Mouse (Mus musculus) thymus, adult 2 months (tissue): Measurements from ENCODE around the gene Sgca. TPM values are rescaled to one million over a fixed set of nuclear protein-coding genes. Genes with fewer than 3 reads are reported as not detected.
A peak's percentile ranks its signal among the peaks of the same experiment; 100 is the strongest.
"Not testable (repeated sequence)": the region's sequence is repeated elsewhere in the genome, so short reads cannot be mapped to it uniquely, and the experiment has no call there.

ENCODE experiments used
- DNase-seq: peaks from one replicate; pipeline ENCODE4 v3.0.0; 2021
- H3K27ac ChIP-seq: fragments of 200-500 bp; 2 replicates; pipeline ENCODE4 v1.5.1; 2012; ENCODE audit warnings: low read length, control low read depth; ENCODE audit not compliant: control insufficient read depth, insufficient read depth
- H3K27me3 ChIP-seq: fragments of 200-500 bp; 2 replicates; pipeline ENCODE4 v1.6.1; 2012; ENCODE audit warnings: mild to moderate bottlenecking, low read length, moderate library complexity, mixed read lengths; ENCODE audit not compliant: control insufficient read depth, insufficient read depth
- H3K36me3 ChIP-seq: fragments of 200-500 bp; 2 replicates; pipeline ENCODE4 v1.6.1; 2012; ENCODE audit warnings: mild to moderate bottlenecking, low read length, moderate library complexity; ENCODE audit not compliant: control insufficient read depth, insufficient read depth
- H3K4me1 ChIP-seq: fragments of 200-500 bp; replicated peaks from 2 replicates; pipeline ENCODE4 v1.6.1; 2012; ENCODE audit warnings: low read length; ENCODE audit not compliant: control insufficient read depth, insufficient read depth
- H3K4me3 ChIP-seq: fragments of 200-500 bp; 2 replicates; pipeline ENCODE4 v1.5.1; 2012; ENCODE audit warnings: mild to moderate bottlenecking, low read length, control low read depth, moderate library complexity; ENCODE audit not compliant: control insufficient read depth, insufficient read depth
- CTCF ChIP-seq: fragments of 200-500 bp; IDR thresholded peaks from 2 replicates; pipeline ENCODE4 v1.5.1; 2012; ENCODE audit warnings: mild to moderate bottlenecking, control low read depth, low read length, moderate library complexity, borderline replicate concordance; ENCODE audit not compliant: control insufficient read depth, poor library complexity, insufficient read depth; ENCODE audit errors: extremely low read depth
- POLR2A ChIP-seq: fragments of 200-500 bp; IDR thresholded peaks from 2 replicates; pipeline ENCODE4 v1.6.1; 2012; ENCODE audit warnings: mild to moderate bottlenecking, low read length, control low read depth, moderate library complexity; ENCODE audit not compliant: control insufficient read depth, poor library complexity, insufficient read depth; ENCODE audit errors: extremely low read depth
- WGBS: fragments of 180-500 bp; shearing (Covaris S2); methylation state at CpG from one replicate; pipeline ENCODE4 v1.1.7; 2018; 5-methylcytosine and 5-hydroxymethylcytosine counted together
- polyA plus RNA-seq: library from polyadenylated mRNA; depleted of rRNA; stranded (reverse); fragments of >200 nt; gene quantifications from 2 replicates; pipeline ENCODE4 v1.2.3, GENCODE M21; 2012

Gene Sgca
- polyA plus RNA-seq, 1 experiment = 59.1 TPM

GRCm38 (mm10) chr11:95012487-95012886 lies 36.4 kb upstream of the Sgca start:
- Histone ChIP-seq H3K27ac (no peak overlapping the region), H3K27me3 (peaks cover 16% of the 10 kb centered on the region), H3K36me3 (no peaks in the 10 kb centered on the region), H3K4me3 (no peak overlapping the region), H3K4me1 (peaks cover 8% of the 10 kb centered on the region)
- no peak for TF ChIP-seq POLR2A
- TF ChIP-seq CTCF = no peak
- 73% methylated on average over 3 of the region's 3 CpGs for WGBS
- no peak for DNase-seq

DNA sequence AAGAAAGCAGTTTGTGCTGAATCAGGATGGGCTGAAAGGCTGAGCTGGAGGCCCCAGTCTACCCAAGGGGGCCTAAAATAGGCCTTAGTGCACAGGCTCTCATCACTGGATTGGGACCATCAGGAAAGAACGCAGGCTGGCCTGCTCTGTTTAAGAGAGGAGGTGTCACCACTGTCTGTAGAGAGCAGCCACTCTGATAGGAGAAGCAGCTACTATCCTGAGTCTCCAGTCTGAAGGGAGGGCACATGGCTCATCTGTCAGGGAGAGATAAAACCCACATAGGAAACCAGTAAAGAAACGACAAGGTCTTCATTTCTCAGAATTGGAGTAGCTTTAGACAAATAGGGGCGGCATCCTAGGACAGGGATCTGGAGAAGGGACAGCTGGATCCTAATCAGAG lies 35.9 kb upstream of the Sgca start:
- Histone ChIP-seq H3K27ac (no peak overlapping the region), H3K4me3 (no peak overlapping the region), H3K27me3 (peaks cover 16% of the 10 kb centered on the region), H3K4me1 (peaks cover 8% of the 10 kb centered on the region), H3K36me3 (no peaks in the 10 kb centered on the region)
- 16% methylated on average over 3 of the region's 3 CpGs for WGBS
- no peak for DNase-seq
- TF ChIP-seq CTCF (no peak), POLR2A (no peak)

- no peak for DNase-seq
- Histone ChIP-seq H3K27me3 (peaks cover 16% of the 10 kb centered on the region), H3K4me1 (peaks cover 8% of the 10 kb centered on the region), H3K4me3 (no peak overlapping the region), H3K27ac (no peak overlapping the region), H3K36me3 (no peaks in the 10 kb centered on the region)
- no peak for TF ChIP-seq POLR2A
- TF ChIP-seq CTCF = no peak
- WGBS = 42% methylated on average over 1 of the region's 1 CpGs
Observed at GRCm38 (mm10) chr11:95011416-95011815, 35.3 kb upstream of the Sgca start.

DNA sequence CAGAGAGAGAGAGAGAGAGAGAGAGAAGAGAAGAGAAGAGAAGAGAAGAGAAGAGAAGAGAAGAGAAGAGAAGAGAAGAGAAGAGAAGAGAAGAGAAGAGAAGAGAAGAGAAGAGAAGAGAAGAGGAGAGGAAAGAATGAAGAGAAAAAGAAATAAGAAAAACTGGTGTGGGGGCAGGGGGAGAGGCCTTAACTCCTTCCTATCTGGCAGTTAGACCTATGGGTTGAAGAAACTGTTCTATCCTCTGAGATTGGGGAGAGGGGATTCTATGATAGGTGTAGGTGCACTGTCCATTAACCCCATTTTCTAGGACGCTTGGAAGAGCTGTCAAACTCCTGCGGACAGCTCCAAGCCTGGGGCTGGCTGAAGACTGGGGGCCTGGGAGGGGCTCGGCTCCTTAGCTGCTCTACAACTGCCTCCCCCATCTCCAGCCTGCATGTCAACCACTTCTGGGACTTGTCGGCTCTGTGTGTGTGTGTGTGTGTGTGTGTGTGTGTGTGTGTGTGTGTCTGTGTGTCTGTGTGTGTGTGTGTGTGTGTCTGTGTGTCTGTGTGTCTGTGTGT lies 34.8 kb upstream of the Sgca start:
- H3K27ac ChIP-seq, DNase-seq, H3K36me3 ChIP-seq, H3K4me3 ChIP-seq: not testable (repeated sequence)
- peaks cover 16% of the 10 kb centered on the region for H3K27me3 ChIP-seq
- WGBS = 77% methylated on average over 4 of the region's 4 CpGs
- H3K4me1 ChIP-seq = peaks cover 13% of the 10 kb centered on the region

DNA sequence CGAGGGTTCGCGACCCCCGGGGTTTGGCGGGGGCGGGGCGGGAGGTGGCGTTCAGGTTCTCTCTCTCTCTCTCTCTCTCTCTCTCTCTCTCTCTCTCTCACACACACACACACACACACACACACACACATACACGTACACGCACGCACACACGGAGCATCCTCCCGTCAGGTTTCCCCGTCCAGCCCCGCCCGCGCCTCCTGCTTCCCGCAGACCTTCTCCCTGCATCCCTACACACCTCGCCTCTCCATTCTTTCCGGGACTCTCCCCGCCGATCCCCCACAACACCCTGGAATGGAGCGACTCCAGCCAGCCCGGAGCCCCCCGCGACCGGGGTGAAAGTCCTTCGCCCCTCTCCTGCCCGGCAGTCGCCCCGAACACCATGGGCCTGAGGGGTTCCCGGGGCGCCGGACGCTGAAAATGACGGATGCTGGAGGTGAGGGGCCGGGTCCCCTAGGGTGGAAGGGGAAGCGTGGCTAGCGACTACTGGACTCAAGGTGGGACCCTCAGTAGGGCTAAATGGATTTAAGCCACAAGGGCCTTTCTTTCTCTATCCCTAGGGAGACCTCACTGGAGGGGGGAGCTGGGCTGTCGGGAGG lies 34.1 kb upstream of the Sgca start:
- Histone ChIP-seq H3K27ac (no peak overlapping the region), H3K27me3 (peaks cover 16% of the 10 kb centered on the region), H3K4me1 (peaks cover 18% of the 10 kb centered on the region), H3K36me3 (peaks cover 3% of the 10 kb centered on the region), H3K4me3 (0 out of 2 replicates have a peak overlapping the region, but pooled peaks have one; percentile 13)
- TF ChIP-seq CTCF (no peak), POLR2A (no peak)
- WGBS = 19% methylated on average over 37 of the region's 40 CpGs
- no peak for DNase-seq

DNA sequence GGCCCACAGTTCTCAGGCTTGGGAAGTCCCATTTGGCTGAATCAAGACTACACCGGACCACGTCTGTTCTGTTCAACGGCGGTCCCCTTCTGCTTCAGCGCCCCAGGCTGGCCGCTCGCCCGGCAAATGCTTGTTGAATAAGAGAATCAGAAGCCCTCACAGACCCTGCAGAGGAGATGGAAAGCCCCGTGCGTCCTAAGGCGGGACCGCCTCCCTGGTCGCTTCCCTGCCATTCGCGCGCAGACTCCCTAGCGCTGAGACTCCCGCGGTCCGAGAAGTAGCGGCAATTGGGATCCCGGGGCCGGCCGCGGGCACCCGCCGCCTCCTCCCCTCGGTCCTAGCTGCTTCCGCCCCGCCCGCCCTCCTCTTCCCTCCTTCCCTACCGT lies 33.5 kb upstream of the Sgca start, which contains the start of gene Samd14:
Gene Samd14 (plus strand): TSS at position 251 of the 386 bp plus-strand sequence.
- Histone ChIP-seq H3K27me3 (peaks cover 16% of the 10 kb centered on the region), H3K27ac (no peak within 1 kb of the TSS), H3K4me3 (peak within 1 kb of the TSS; percentile 46), H3K4me1 (peaks cover 18% of the 10 kb centered on the region), H3K36me3 (peaks cover 9% of the 10 kb centered on the region)
- under 1% methylated on average over 30 of the region's 32 CpGs for WGBS
- DNase-seq = no peak
- TF ChIP-seq POLR2A (no peak), CTCF (no peak)
